Mouse (Mus musculus) heart, adult 2 months (tissue): Measurements from ENCODE around the gene Gm20388.

Experiments
- CTCF ChIP-seq: fragments of 200-600 bp; IDR thresholded peaks from 2 replicates; pipeline ENCODE4 v1.8.1; 2022; ENCODE audit warnings: antibody characterized with exemption, mild to moderate bottlenecking, moderate library complexity
- POLR2A ChIP-seq: fragments of 200-500 bp; IDR thresholded peaks from 2 replicates; pipeline ENCODE4 v1.6.1; 2011; ENCODE audit warnings: mild to moderate bottlenecking, low read depth, low read length, control low read depth; ENCODE audit not compliant: insufficient read depth

DNA sequence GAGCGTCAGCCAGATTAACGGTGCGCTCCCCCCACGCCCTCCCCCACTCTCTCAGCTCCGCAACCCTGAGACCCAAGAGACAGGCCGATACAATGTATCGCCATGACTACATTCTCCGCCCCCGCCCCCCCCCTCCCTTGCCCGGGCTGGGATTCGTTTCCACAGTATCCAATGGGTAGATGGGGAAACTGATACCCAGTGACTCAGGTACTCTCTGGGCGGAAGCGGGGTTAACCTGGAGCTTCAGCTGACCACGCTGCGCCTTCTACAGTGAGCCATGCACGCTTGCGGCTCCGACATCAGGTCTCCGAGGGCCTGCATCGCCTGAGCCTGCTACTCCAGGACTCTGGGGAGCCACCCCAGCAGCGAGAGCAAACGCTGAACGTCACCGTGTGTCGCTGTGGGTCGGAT lies 2954.1 kb downstream of the Gm20388 start:
- TF ChIP-seq CTCF (no peak), POLR2A (no peak)
